Mouse (Mus musculus): Measurements from ENCODE around the gene Pde4c. TPM values are rescaled to one million over a fixed set of nuclear protein-coding genes. Genes with fewer than 3 reads are reported as not detected.

Pde4c gene
- total and polyA plus RNA-seq, 2 experiments: 10.6 to 28.0 TPM

GRCm38 (mm10) chr8:70729808-70730475, 6.4 kb downstream of the Pde4c start:
- peaks cover 3% of the 10 kb centered on the region; the same call in 1 of the 2 replicates for H3K4me1 ChIP-seq (ENCODE audit: control insufficient read depth, insufficient read depth, low read length)
- no peak for DNase-seq (ENCODE audit: extremely low read depth, low read depth, low spot score)
- no peak overlapping the region for H3K4me3 ChIP-seq (ENCODE audit: insufficient read depth, low read depth, low read length)
- no peak overlapping the region for H3K27ac ChIP-seq (replicated peaks; ENCODE audit: insufficient read depth, low read depth, low read length)
- WGBS: 51% methylated on average over 34 of the region's 34 CpGs
- no peaks in the 10 kb centered on the region for H3K27me3 ChIP-seq (ENCODE audit: control insufficient read depth, insufficient read depth, low read length)
- no peak overlapping the region for H3K9ac ChIP-seq (ENCODE audit: low read depth, low read length)
- no peak for TF ChIP-seq POLR2A (IDR thresholded peaks at IDR 0.05; ENCODE audit: extremely low read depth, insufficient read depth, low read length)
- no peak for TF ChIP-seq CTCF (IDR thresholded peaks at IDR 0.05; ENCODE audit: low read depth, low read length)
- H3K36me3 ChIP-seq (ENCODE audit: control insufficient read depth, insufficient read depth, low read length): no peaks in the 10 kb centered on the region
- no peaks in the 10 kb centered on the region; the same call in 1 of the 2 replicates for H3K79me2 ChIP-seq (ENCODE audit: control insufficient read depth, insufficient read depth, low read length)

GRCm38 (mm10) chr8:70730956-70731355, 7.4 kb downstream of the Pde4c start:
- Histone ChIP-seq H3K79me2 (ENCODE audit: control insufficient read depth, insufficient read depth, low read length) (no peaks in the 10 kb centered on the region; the same call in 1 of the 2 replicates), H3K9ac (ENCODE audit: low read depth, low read length) (no peak overlapping the region), H3K4me1 (ENCODE audit: control insufficient read depth, insufficient read depth, low read length) (no peaks in the 10 kb centered on the region), H3K4me3 (ENCODE audit: insufficient read depth, low read depth, low read length) (no peak overlapping the region), H3K27ac (replicated peaks; ENCODE audit: insufficient read depth, low read depth, low read length) (no peak overlapping the region), H3K36me3 (ENCODE audit: control insufficient read depth, insufficient read depth, low read length) (no peaks in the 10 kb centered on the region), H3K27me3 (ENCODE audit: control insufficient read depth, insufficient read depth, low read length) (no peaks in the 10 kb centered on the region)
- WGBS: 90% methylated on average over 4 of the region's 4 CpGs
- DNase-seq (ENCODE audit: extremely low read depth, low read depth, low spot score): no peak
- no peak for TF ChIP-seq CTCF (IDR thresholded peaks at IDR 0.05; ENCODE audit: low read depth, low read length)
- no peak for TF ChIP-seq POLR2A (IDR thresholded peaks at IDR 0.05; ENCODE audit: extremely low read depth, insufficient read depth, low read length)

GRCm38 (mm10) chr8:70737705-70738104, 14.2 kb downstream of the Pde4c start:
- WGBS: 72% methylated on average over 5 of the region's 5 CpGs
- DNase-seq (ENCODE audit: extremely low read depth, low read depth, low spot score): no peak
- H3K27me3 ChIP-seq (ENCODE audit: control insufficient read depth, insufficient read depth, low read length): no peaks in the 10 kb centered on the region
- H3K4me3 ChIP-seq (ENCODE audit: insufficient read depth, low read depth, low read length): no peak overlapping the region
- H3K27ac ChIP-seq (replicated peaks; ENCODE audit: insufficient read depth, low read depth, low read length): no peak overlapping the region
- TF ChIP-seq CTCF (IDR thresholded peaks at IDR 0.05; ENCODE audit: low read depth, low read length): no peak
- TF ChIP-seq POLR2A (IDR thresholded peaks at IDR 0.05; ENCODE audit: extremely low read depth, insufficient read depth, low read length): no peak
- H3K36me3 ChIP-seq (ENCODE audit: control insufficient read depth, insufficient read depth, low read length): no peaks in the 10 kb centered on the region
- H3K9ac ChIP-seq (ENCODE audit: low read depth, low read length): no peak overlapping the region
- H3K79me2 ChIP-seq (ENCODE audit: control insufficient read depth, insufficient read depth, low read length): no peaks in the 10 kb centered on the region
- H3K4me1 ChIP-seq (ENCODE audit: control insufficient read depth, insufficient read depth, low read length): no peaks in the 10 kb centered on the region

GRCm38 (mm10) chr8:70738211-70738610, 14.7 kb downstream of the Pde4c start:
- no peaks in the 10 kb centered on the region for H3K4me1 ChIP-seq (ENCODE audit: control insufficient read depth, insufficient read depth, low read length)
- no peak overlapping the region for H3K9ac ChIP-seq (ENCODE audit: low read depth, low read length)
- TF ChIP-seq CTCF (IDR thresholded peaks at IDR 0.05; ENCODE audit: low read depth, low read length) (no peak), POLR2A (IDR thresholded peaks at IDR 0.05; ENCODE audit: extremely low read depth, insufficient read depth, low read length) (no peak)
- no peaks in the 10 kb centered on the region for H3K36me3 ChIP-seq (ENCODE audit: control insufficient read depth, insufficient read depth, low read length)
- H3K27me3 ChIP-seq (ENCODE audit: control insufficient read depth, insufficient read depth, low read length): no peaks in the 10 kb centered on the region
- no peak overlapping the region for H3K4me3 ChIP-seq (ENCODE audit: insufficient read depth, low read depth, low read length)
- H3K27ac ChIP-seq (replicated peaks; ENCODE audit: insufficient read depth, low read depth, low read length): no peak overlapping the region
- 84% methylated on average over 3 of the region's 3 CpGs for WGBS
- DNase-seq (ENCODE audit: extremely low read depth, low read depth, low spot score): no peak
- no peaks in the 10 kb centered on the region for H3K79me2 ChIP-seq (ENCODE audit: control insufficient read depth, insufficient read depth, low read length)

- no peaks in the 10 kb centered on the region for H3K27me3 ChIP-seq (ENCODE audit: control insufficient read depth, insufficient read depth, low read length)
- WGBS: 84% methylated on average over 5 of the region's 5 CpGs
Measured at GRCm38 (mm10) chr8:70741661-70742060, 18.1 kb downstream of the Pde4c start.

GRCm38 (mm10) chr8:70742176-70742575, 18.7 kb downstream of the Pde4c start:
- WGBS: 84% methylated on average over 11 of the region's 11 CpGs
- no peak overlapping the region for H3K4me3 ChIP-seq (ENCODE audit: insufficient read depth, low read depth, low read length)
- no peak overlapping the region for H3K9ac ChIP-seq (ENCODE audit: low read depth, low read length)
- no peaks in the 10 kb centered on the region for H3K27me3 ChIP-seq (ENCODE audit: control insufficient read depth, insufficient read depth, low read length)
- no peak for TF ChIP-seq POLR2A (IDR thresholded peaks at IDR 0.05; ENCODE audit: extremely low read depth, insufficient read depth, low read length)
- no peak for TF ChIP-seq CTCF (IDR thresholded peaks at IDR 0.05; ENCODE audit: low read depth, low read length)
- no peak overlapping the region for H3K27ac ChIP-seq (replicated peaks; ENCODE audit: insufficient read depth, low read depth, low read length)
- H3K79me2 ChIP-seq (ENCODE audit: control insufficient read depth, insufficient read depth, low read length): no peaks in the 10 kb centered on the region
- no peak for DNase-seq (ENCODE audit: extremely low read depth, low read depth, low spot score)
- no peaks in the 10 kb centered on the region for H3K36me3 ChIP-seq (ENCODE audit: control insufficient read depth, insufficient read depth, low read length)
- peaks cover 3% of the 10 kb centered on the region; the same call in 1 of the 2 replicates for H3K4me1 ChIP-seq (ENCODE audit: control insufficient read depth, insufficient read depth, low read length)

More at GRCm38 (mm10) chr8:70741661-70742060, 18.1 kb downstream of the Pde4c start:
- no peaks in the 10 kb centered on the region for H3K79me2 ChIP-seq (ENCODE audit: control insufficient read depth, insufficient read depth, low read length)
- TF ChIP-seq POLR2A (IDR thresholded peaks at IDR 0.05; ENCODE audit: extremely low read depth, insufficient read depth, low read length): no peak
- no peak for TF ChIP-seq CTCF (IDR thresholded peaks at IDR 0.05; ENCODE audit: low read depth, low read length)
- no peak for DNase-seq (ENCODE audit: extremely low read depth, low read depth, low spot score)
- no peaks in the 10 kb centered on the region for H3K36me3 ChIP-seq (ENCODE audit: control insufficient read depth, insufficient read depth, low read length)
- peaks cover 3% of the 10 kb centered on the region; the same call in 1 of the 2 replicates for H3K4me1 ChIP-seq (ENCODE audit: control insufficient read depth, insufficient read depth, low read length)
- H3K27ac ChIP-seq (replicated peaks; ENCODE audit: insufficient read depth, low read depth, low read length): no peak overlapping the region
- no peak overlapping the region for H3K4me3 ChIP-seq (ENCODE audit: insufficient read depth, low read depth, low read length)
- H3K9ac ChIP-seq (ENCODE audit: low read depth, low read length): no peak overlapping the region
